In the genomic region with DNA sequence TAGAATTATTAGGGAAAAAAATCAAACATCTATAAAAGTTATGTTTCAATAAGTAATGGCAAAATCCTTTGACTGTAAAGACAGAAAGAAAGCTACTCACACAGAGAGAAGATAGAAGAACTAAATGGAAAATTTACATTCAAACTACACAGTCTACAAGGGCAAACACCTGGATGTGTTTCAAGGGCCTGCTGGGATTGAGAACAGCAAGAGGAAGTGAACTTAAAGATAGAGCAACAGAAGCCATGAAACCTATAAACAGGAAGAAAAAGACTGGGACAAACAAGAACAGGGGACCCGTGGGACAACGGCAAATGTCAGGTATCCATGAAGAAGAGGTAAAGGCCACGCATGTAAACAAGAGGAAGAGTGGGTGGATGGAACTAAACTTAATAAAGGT, we compare ENCODE assay signal across 9 mouse cellular contexts.
"Had no signal": no experiment of that assay in that cellular context is flagged by ENCODE, and none has a peak within 500 bp of the region (broad histone marks: within the 10 kb centered on the region; RNA-seq: fewer than 3 reads in every experiment).

No protein-coding gene starts in this region.

- DNase-seq: kidney, adult 8-10 months; layer of hippocampus, adult 9-11 months; right cerebral cortex, postnatal 14 days; thymus, postnatal 4 days had no signal

- H3K36me3 ChIP-seq: limb, embryonic 15.5 days; midbrain, embryonic 12.5 days had no signal

- ATAC-seq: inflammation-experienced regulatory T-cells, adult 6 months; intestine, postnatal 0 days; lung, postnatal 0 days had no signal

- H3K4me1 ChIP-seq: limb, embryonic 15.5 days; midbrain, embryonic 12.5 days had no signal

- H3K9ac ChIP-seq: limb, embryonic 15.5 days; midbrain, embryonic 12.5 days had no signal

- H3K27ac ChIP-seq: limb, embryonic 15.5 days; midbrain, embryonic 12.5 days had no signal

- H3K27me3 ChIP-seq: limb, embryonic 15.5 days; midbrain, embryonic 12.5 days had no signal

- H3K4me2 ChIP-seq: limb, embryonic 15.5 days; midbrain, embryonic 12.5 days had no signal

- H3K9me3 ChIP-seq: limb, embryonic 15.5 days; midbrain, embryonic 12.5 days had no signal

- H3K4me3 ChIP-seq: limb, embryonic 15.5 days; midbrain, embryonic 12.5 days had no signal
